Mouse (Mus musculus): ENCODE measurements around the gene Lin52. TPM values are rescaled to one million over a fixed set of nuclear protein-coding genes. Genes with fewer than 3 reads are reported as not detected.
A peak's percentile ranks its signal among the peaks of the same experiment; 100 is the strongest.

The Lin52 gene
- polyA plus RNA-seq, 1 experiment = 34.7 TPM

DNA sequence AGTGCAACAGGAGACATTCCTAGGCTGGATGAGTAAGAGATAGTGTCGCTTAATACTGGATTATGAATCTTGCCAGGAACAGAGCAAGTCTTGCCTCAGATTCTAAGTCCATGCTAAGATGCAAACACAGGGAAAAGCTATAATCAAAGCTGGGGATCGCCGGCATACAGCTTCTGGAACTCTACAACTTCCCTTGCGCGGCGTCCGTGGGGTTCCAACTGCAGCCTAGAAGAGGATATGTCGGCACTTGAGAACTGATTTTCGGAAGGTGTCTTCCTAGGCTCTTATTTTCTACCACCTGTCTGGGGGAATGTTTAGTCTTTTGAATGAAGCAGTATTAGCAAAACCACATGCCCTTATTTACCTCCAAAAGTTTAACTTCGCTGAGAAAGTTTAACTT is 1.3 kb upstream of the Lin52 start:
- TF ChIP-seq POLR2A (IDR thresholded peaks at IDR 0.05; ENCODE audit: borderline replicate concordance, insufficient read depth, low read length) (no peak), CTCF (IDR thresholded peaks at IDR 0.05; ENCODE audit: borderline replicate concordance, insufficient read depth, low read depth, low read length) (no peak)

DNA sequence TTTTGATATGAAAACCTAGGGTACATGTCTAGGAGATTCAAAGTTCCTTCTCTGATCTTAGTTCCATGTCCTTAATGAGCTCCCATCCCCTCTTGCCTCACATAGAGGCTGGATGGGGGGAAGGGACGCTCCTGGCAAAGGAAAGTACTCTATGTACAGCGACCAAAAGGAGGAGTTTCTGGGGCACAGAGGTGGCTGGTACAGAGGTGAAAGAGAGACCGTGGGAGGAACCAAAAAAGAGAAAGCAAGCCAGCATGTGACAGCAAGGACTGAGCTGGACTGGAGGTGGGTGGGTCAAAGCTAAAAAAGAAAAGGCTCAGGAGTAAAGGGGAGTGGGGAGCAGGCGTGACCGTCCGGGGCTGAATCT is 888 bp upstream of the Lin52 start:
- DNase-seq = no peak
- Histone ChIP-seq H3K4me1 (ENCODE audit: control insufficient read depth, insufficient read depth, low read length) (no peaks in the 10 kb centered on the region), H3K27me3 (ENCODE audit: control insufficient read depth, insufficient read depth, low read length) (no peaks in the 10 kb centered on the region), H3K4me3 (replicated peaks; ENCODE audit: insufficient read depth, low read depth, low read length) (peak overlapping the region; percentile 77), H3K27ac (ENCODE audit: insufficient read depth, low read length) (0 out of 2 replicates have a peak overlapping the region, but pooled peaks have one; percentile 1)
- TF ChIP-seq CTCF (IDR thresholded peaks at IDR 0.05; ENCODE audit: borderline replicate concordance, insufficient read depth, low read depth, low read length) (no peak), POLR2A (IDR thresholded peaks at IDR 0.05; ENCODE audit: borderline replicate concordance, insufficient read depth, low read length) (no peak)
- WGBS = 0% methylated on average over 6 of the region's 6 CpGs

More for the DNA sequence above, 1.3 kb upstream of the Lin52 start:
- H3K4me1 ChIP-seq (ENCODE audit: control insufficient read depth, insufficient read depth, low read length) = no peaks in the 10 kb centered on the region
- no peaks in the 10 kb centered on the region for H3K27me3 ChIP-seq (ENCODE audit: control insufficient read depth, insufficient read depth, low read length)
- peak in 1 of 2 experiments; percentile 13 for DNase-seq
- H3K27ac ChIP-seq (ENCODE audit: insufficient read depth, low read length) = no peak overlapping the region
- WGBS = 52% methylated on average over 10 of the region's 10 CpGs
- H3K4me3 ChIP-seq (replicated peaks; ENCODE audit: insufficient read depth, low read depth, low read length) = no peak overlapping the region

DNA sequence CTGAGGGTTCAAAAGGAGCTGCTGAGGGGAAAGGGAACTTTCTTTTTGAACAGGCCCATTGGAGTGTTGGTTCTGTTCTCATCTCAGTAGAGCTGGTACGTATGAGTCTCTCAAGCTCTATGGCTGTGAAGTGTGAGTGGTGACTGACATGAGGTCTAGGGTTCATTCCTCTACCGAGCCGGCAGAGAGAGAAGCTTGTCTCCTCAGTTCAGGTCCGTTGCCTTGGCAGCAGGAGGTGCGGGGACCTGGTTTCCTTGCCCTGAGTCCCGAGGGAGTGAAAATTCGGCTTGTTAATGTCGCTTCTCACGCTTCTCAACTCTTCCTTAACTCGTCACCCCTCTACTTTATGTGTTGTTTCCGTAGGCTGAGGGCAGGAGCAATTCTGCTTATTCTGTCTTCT is 579 bp downstream of the Lin52 start:
- no peak for DNase-seq
- H3K27me3 ChIP-seq (ENCODE audit: control insufficient read depth, insufficient read depth, low read length) = no peaks in the 10 kb centered on the region
- H3K27ac ChIP-seq (ENCODE audit: insufficient read depth, low read length) = no peak overlapping the region; the same call in 1 of the 2 replicates
- H3K4me1 ChIP-seq (ENCODE audit: control insufficient read depth, insufficient read depth, low read length) = no peaks in the 10 kb centered on the region
- TF ChIP-seq POLR2A (IDR thresholded peaks at IDR 0.05; ENCODE audit: borderline replicate concordance, insufficient read depth, low read length) = no peak
- TF ChIP-seq CTCF (IDR thresholded peaks at IDR 0.05; ENCODE audit: borderline replicate concordance, insufficient read depth, low read depth, low read length) = no peak
- under 1% methylated on average over 11 of the region's 11 CpGs for WGBS
- peak overlapping the region; percentile 60 for H3K4me3 ChIP-seq (replicated peaks; ENCODE audit: insufficient read depth, low read depth, low read length)

DNA sequence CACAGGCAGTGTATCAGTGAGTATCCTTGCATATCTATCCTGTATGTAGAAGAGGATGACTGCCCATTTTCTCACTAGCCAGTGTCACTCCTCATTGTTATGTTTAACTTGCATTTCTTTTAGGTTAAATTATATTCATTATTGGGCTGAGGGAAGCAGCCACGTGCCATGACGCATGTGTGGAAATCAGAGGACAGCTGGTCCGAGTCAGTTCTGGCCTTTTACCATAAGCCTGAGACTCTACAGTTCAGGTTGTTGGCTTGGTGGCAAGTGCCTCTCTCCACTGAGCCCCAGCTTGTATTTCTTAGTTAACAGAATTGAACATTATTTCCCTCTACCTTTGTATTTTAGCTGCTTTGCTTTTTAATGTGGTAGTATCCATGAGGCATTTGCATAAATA is 5.7 kb downstream of the Lin52 start:
- Histone ChIP-seq H3K27me3 (ENCODE audit: control insufficient read depth, insufficient read depth, low read length) (no peaks in the 10 kb centered on the region), H3K4me1 (ENCODE audit: control insufficient read depth, insufficient read depth, low read length) (no peaks in the 10 kb centered on the region), H3K27ac (ENCODE audit: insufficient read depth, low read length) (no peak overlapping the region), H3K4me3 (replicated peaks; ENCODE audit: insufficient read depth, low read depth, low read length) (no peak overlapping the region)
- WGBS = 16% methylated on average over 3 of the region's 3 CpGs
- peak in 1 of 2 experiments; percentile 52 for DNase-seq
- TF ChIP-seq POLR2A (IDR thresholded peaks at IDR 0.05; ENCODE audit: borderline replicate concordance, insufficient read depth, low read length) = no peak
- TF ChIP-seq CTCF (IDR thresholded peaks at IDR 0.05; ENCODE audit: borderline replicate concordance, insufficient read depth, low read depth, low read length) = no peak

DNA sequence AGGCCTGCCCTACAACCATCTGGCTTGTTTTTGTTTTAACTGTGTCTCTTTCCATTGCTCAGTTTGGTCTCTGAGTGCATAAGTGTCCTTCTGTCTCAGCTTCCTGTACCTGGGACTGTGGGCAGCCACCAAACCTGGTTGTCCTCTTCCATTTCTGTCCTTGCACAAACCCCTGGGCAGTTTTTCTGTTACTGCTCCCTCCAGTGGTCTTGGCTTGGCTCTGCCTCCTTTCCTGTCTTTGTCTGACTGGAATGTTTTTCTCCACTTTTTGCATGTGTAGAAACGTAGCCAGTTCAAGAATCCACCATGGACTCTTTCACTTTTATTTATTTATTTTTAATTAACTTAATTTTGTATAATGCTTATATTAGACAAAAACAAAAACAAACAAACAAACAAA is 8.6 kb downstream of the Lin52 start:
- 64% methylated on average over 1 of the region's 1 CpGs for WGBS
- no peak for TF ChIP-seq CTCF (IDR thresholded peaks at IDR 0.05; ENCODE audit: borderline replicate concordance, insufficient read depth, low read depth, low read length)
- no peak for TF ChIP-seq POLR2A (IDR thresholded peaks at IDR 0.05; ENCODE audit: borderline replicate concordance, insufficient read depth, low read length)
- no peak overlapping the region for H3K4me3 ChIP-seq (replicated peaks; ENCODE audit: insufficient read depth, low read depth, low read length)
- no peaks in the 10 kb centered on the region for H3K4me1 ChIP-seq (ENCODE audit: control insufficient read depth, insufficient read depth, low read length)
- no peak overlapping the region for H3K27ac ChIP-seq (ENCODE audit: insufficient read depth, low read length)
- H3K27me3 ChIP-seq (ENCODE audit: control insufficient read depth, insufficient read depth, low read length) = no peaks in the 10 kb centered on the region
- no peak for DNase-seq

DNA sequence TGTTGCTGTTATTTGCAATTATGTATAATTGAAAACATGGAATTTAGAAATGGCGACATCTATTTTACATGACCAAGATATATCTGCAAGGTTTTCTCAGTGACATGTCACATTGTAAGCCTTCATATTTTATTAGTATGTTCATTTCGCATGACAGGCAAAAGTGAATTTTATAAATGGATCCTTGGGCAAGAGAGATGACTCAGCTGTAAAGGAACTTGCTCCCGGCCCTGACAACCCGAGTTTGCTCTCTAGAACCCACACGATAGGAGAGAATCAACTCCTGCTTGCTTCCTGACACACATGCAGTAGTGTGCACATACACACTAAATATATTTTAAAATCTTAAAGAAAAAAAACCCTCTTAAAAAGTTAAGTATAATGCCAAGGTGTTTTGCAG is 10.2 kb downstream of the Lin52 start:
- Histone ChIP-seq H3K4me1 (ENCODE audit: control insufficient read depth, insufficient read depth, low read length) (no peaks in the 10 kb centered on the region), H3K27ac (ENCODE audit: insufficient read depth, low read length) (no peak overlapping the region), H3K4me3 (replicated peaks; ENCODE audit: insufficient read depth, low read depth, low read length) (no peak overlapping the region), H3K27me3 (ENCODE audit: control insufficient read depth, insufficient read depth, low read length) (no peaks in the 10 kb centered on the region)
- DNase-seq = no peak
- 94% methylated on average over 5 of the region's 5 CpGs for WGBS
- TF ChIP-seq POLR2A (IDR thresholded peaks at IDR 0.05; ENCODE audit: borderline replicate concordance, insufficient read depth, low read length) = no peak

DNA sequence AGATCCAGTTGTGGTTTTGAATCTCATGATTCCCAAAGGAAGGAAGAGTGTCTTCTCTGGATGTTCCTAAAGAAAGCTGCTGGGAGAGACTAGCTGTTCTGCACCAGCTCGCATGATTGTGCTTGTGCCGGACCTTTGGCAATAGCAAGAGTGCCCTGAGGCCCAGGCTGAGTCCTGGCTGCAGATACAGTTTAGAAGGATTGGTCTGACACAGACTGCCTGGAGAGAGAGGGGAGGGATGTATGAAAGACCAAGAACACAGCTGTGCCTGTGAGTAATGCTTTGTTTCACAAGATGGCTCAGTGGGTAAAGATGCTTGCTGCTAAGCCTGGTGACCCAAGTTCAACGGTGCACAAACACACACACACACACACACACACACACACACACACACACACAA is 11.6 kb downstream of the Lin52 start:
- WGBS = 75% methylated on average over 3 of the region's 3 CpGs

DNA sequence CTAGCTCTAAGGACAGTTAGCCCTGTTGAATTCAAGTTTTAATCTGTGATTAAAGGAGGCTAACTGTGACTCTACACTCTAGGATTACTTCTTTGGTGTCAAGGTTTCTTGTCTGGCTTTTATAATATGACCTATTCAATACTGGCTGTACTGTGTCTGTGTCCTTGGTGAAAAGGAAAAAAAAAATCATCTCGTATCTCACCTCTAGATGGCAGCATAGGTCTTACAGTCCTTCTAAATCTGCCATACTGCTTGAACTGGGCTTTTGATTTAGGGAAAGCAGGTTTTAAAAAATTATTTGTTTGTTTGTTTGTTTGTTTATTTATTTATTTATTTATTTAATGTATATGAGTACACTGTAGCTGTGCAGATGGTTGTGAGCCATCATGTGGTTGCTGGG is 17.5 kb downstream of the Lin52 start:
- WGBS = 0% methylated on average over 1 of the region's 1 CpGs
- H3K4me1 ChIP-seq (ENCODE audit: control insufficient read depth, insufficient read depth, low read length) = no peaks in the 10 kb centered on the region
- no peak overlapping the region for H3K27ac ChIP-seq (ENCODE audit: insufficient read depth, low read length)
- no peaks in the 10 kb centered on the region for H3K27me3 ChIP-seq (ENCODE audit: control insufficient read depth, insufficient read depth, low read length)
- DNase-seq = peak in 1 of 2 experiments; percentile 47
- H3K4me3 ChIP-seq (replicated peaks; ENCODE audit: insufficient read depth, low read depth, low read length) = no peak overlapping the region
- peak; percentile 13; the same call in 1 of the 2 replicates for TF ChIP-seq CTCF (IDR thresholded peaks at IDR 0.05; ENCODE audit: borderline replicate concordance, insufficient read depth, low read depth, low read length)
- TF ChIP-seq POLR2A (IDR thresholded peaks at IDR 0.05; ENCODE audit: borderline replicate concordance, insufficient read depth, low read length) = no peak

More for the DNA sequence above, 11.6 kb downstream of the Lin52 start:
- DNase-seq = no peak
- H3K27ac ChIP-seq (ENCODE audit: insufficient read depth, low read length) = no peak overlapping the region
- no peaks in the 10 kb centered on the region for H3K4me1 ChIP-seq (ENCODE audit: control insufficient read depth, insufficient read depth, low read length)
- H3K27me3 ChIP-seq (ENCODE audit: control insufficient read depth, insufficient read depth, low read length) = no peaks in the 10 kb centered on the region
- TF ChIP-seq POLR2A (IDR thresholded peaks at IDR 0.05; ENCODE audit: borderline replicate concordance, insufficient read depth, low read length) = no peak
- no peak for TF ChIP-seq CTCF (IDR thresholded peaks at IDR 0.05; ENCODE audit: borderline replicate concordance, insufficient read depth, low read depth, low read length)
- H3K4me3 ChIP-seq (replicated peaks; ENCODE audit: insufficient read depth, low read depth, low read length) = no peak overlapping the region

All from cerebellum, adult 2 months (tissue).